Mouse (Mus musculus) lung, adult 2 months (tissue): ENCODE results near the gene Dvl3.

Experiments
- CTCF ChIP-seq: fragments of 200-500 bp; IDR thresholded peaks from 2 replicates; pipeline ENCODE4 v1.5.1; 2011; ENCODE audit warnings: mild to moderate bottlenecking, low read length, control low read depth; ENCODE audit not compliant: insufficient read depth
- POLR2A ChIP-seq: fragments of 200-500 bp; IDR thresholded peaks from 2 replicates; pipeline ENCODE4 v1.6.1; 2011; ENCODE audit warnings: low read depth, mild to moderate bottlenecking, control low read depth, low read length, borderline replicate concordance; ENCODE audit errors: extremely low read depth

- TF ChIP-seq CTCF (no peak), POLR2A (no peak)
These were observed 39.5 kb upstream of the Dvl3 start for GRCm38 (mm10) chr16:20477270-20477669.
